Mouse (Mus musculus) stomach, postnatal 0 days (tissue): Measurements from ENCODE around the gene Pnpla7.
"Not testable (repeated sequence)": the region's sequence is repeated elsewhere in the genome, so short reads cannot be mapped to it uniquely, and the experiment has no call there.

Experiments used
- CTCF ChIP-seq: IDR thresholded peaks from 2 replicates; pipeline ENCODE4 v1.5.1; 2016; ENCODE audit warnings: antibody characterized with exemption, low read depth, mild to moderate bottlenecking, moderate library complexity
- EP300 ChIP-seq: optimal IDR thresholded peaks from 2 replicates; pipeline ENCODE3; 2016; ENCODE audit warnings: antibody characterized with exemption

- TF ChIP-seq EP300, result not testable (repeated sequence)
- TF ChIP-seq CTCF, result peak; percentile 74
These were observed 31.5 kb upstream of the Pnpla7 start for GRCm38 (mm10) chr2:24944304-24944703.
